In the genomic region with DNA sequence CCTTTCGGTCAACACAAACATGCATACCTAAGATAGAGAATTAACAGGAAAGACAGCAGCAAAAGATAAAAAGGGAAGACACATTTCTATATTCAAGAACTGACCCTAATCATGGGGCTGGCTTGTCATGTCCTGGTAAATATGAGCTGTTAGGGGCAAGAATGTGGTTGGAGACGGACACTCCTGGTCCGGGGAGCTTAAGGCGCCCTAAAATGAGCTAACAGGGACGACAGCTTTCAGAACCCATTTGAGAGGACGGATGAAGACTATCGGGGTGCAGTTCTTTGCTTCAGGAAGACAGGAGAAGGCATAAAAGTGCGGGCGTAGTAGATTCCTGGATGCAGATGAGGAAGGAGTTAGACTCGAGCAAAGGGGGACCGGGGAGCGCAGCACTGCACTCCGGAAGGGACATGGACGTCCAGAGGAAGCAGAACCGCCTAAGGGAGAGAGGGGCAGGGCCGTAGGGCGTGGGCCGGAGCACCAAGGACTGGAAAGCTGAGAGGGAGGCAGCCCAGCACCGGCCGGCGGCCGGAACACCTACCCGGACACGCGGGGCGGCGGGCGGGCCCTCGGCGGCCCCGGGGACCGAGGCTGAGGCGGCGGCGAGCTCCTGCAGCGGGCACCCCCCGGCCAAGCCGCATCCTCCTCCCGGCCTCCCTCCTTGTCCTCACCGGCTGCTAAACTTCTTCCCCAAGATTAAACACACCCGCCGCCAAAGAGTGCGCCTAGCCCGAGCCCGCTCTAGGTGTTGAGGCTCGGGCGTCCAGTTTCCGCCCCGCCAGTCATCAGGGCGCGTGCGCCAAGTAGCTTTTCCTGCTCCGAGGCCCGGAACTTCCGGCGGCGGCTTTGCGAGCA, we compare ENCODE assay signal across 8 mouse cellular contexts. TPM values are rescaled to one million over a fixed set of nuclear protein-coding genes. Genes with fewer than 3 reads are reported as not detected.
DNase-seq lines count a peak whose midpoint lies in the region; ATAC-seq lines count a peak whose summit lies in the region.

Gene Spopl (minus strand): TSS at position 805 of the 855 bp plus-strand sequence.

- DNase-seq in adipocyte (ENCODE audit: low spot score): peak; percentile 81
- peak; percentile 87 for DNase-seq in embryo, embryonic 10 days (ENCODE audit: low spot score)
- peak; percentile 83 for DNase-seq in gastrocnemius, postnatal 10 days
- peak; percentile 89 for DNase-seq in induced T-regulatory cell, adult 2 months (ENCODE audit: low read depth)
- DNase-seq in left cerebral cortex, adult 8-10 months (ENCODE audit: low spot score in 2 of 2): peak; percentile 69 to 78
- peak; percentile 93 for DNase-seq in right cerebral cortex, adult 18-20 months
- peak; percentile 78 for DNase-seq in urinary bladder, adult 2 months (ENCODE audit: low spot score)

- ATAC-seq in megakaryocyte, adult 5-6 weeks (ENCODE audit: poor library complexity, severe bottlenecking): peak; percentile 91

RNA-seq across cellular contexts. Expression of gene Spopl, which starts in this region (rescaled TPM):
- 10 to 100 TPM; 17.0 to 21.0 TPM for total RNA-seq in gastrocnemius, postnatal 10 days (2021)
- 10 to 100 TPM; 25.2 to 30.7 (median 29.1) TPM for total RNA-seq in left cerebral cortex, adult 8-10 months (2022)
- total RNA-seq in megakaryocyte, adult 5-6 weeks (2015): 12.5 and 16.1 TPM in 2 replicates
- 23.1 and 23.6 TPM in 2 replicates for total RNA-seq in megakaryocyte, adult 5-6 weeks (2017)
- polyA plus RNA-seq in urinary bladder, adult 2 months (2012; rRNA removed): 7.3 and 8.4 TPM in 2 replicates

Comparison
In these comparisons a context has a peak if more than half of its experiments do, and no peak if none do; other contexts are left out.
1. Peak in every context shown above with its lines: DNase-seq and ATAC-seq.